Mouse (Mus musculus): ENCODE measurements around the gene AC124502.3.

GRCm38 (mm10) chr19:5062041-5062440, 23.4 kb downstream of the AC124502.3 start:
- TF ChIP-seq CTCF (IDR thresholded peaks at IDR 0.05; ENCODE audit: control insufficient read depth, insufficient read depth, insufficient replicate concordance, low read depth, low read length) (no peak), POLR2A (IDR thresholded peaks at IDR 0.05; ENCODE audit: control insufficient read depth, low read depth, low read length) (no peak)
